Mouse (Mus musculus): ENCODE data around the gene Slc50a1. TPM values are rescaled to one million over a fixed set of nuclear protein-coding genes. Genes with fewer than 3 reads are reported as not detected.
A peak's percentile ranks its signal among the peaks of the same experiment; 100 is the strongest.

Gene Slc50a1
- polyA plus RNA-seq, 1 experiment from 2014 or later, result 60.2 TPM

DNA sequence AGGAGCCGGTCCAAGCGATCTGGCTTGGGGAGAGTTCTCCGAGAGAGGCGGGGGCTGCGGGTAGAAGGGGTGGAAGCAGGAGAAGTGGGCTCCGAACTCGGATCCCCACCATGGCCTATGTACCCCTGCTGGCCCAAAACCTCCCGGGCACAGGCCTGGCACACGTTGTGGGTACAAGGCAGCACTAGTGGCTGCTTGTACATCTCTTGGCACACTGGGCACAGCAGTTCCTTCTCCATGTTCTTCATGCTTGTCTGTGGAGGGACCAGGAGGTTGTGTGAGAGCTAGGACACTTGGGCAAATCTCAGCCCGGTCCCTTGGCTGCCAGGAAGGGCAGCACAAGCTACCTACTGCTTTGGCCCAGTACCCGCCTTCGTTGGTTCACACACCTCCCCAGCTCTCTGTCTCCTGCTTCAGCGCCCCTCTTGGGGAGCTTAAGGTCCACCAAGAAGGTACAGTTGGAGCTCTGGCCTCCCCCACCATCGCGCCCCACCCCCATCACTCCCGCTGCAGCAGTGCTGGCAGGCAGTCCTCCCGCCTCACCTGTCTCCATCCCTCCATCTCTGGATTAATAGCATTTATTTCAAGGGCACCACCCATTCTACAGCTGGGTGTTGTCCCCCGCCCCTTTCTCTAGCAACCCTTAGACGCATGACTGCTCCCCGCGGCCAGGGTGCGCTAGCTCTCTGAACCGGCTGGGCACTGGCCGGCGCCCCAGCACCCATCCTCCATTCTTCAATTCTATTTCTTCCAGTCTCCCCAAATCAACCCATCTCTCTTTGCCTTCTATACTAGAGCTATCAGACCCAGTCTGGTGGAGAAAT is 26.0 kb downstream of the Slc50a1 start:
- peak overlapping the region; percentile 88 for H3K4me2 ChIP-seq
- H3K27me3 ChIP-seq (ENCODE audit: insufficient read depth, low read length), result peaks cover 15% of the 10 kb centered on the region; the same call in 1 of the 2 replicates
- peak; percentile 25; the same call in 1 of the 2 replicates for TF ChIP-seq CTCF (IDR thresholded peaks at IDR 0.05; ENCODE audit: low read depth)
- ATAC-seq (ENCODE audit: insufficient read depth) (peak; percentile 25; the same call in 1 of the 2 replicates), DNase-seq (peak; percentile 36)
- peak overlapping the region; percentile 1; the same call in 1 of the 2 replicates for H3K9ac ChIP-seq
- peak overlapping the region; percentile 42; the same call in 1 of the 2 replicates for H3K27ac ChIP-seq (ENCODE audit: low read depth)
- H3K4me3 ChIP-seq (ENCODE audit: low read depth, low read length), result peak overlapping the region; percentile 78
- no peaks in the 10 kb centered on the region for H3K9me3 ChIP-seq (ENCODE audit: low read depth, low read length)
- 13% methylated on average over 25 of the region's 25 CpGs for WGBS
- peaks cover 12% of the 10 kb centered on the region for H3K36me3 ChIP-seq (ENCODE audit: insufficient read depth)
- peaks cover 6% of the 10 kb centered on the region for H3K4me1 ChIP-seq (ENCODE audit: insufficient read depth)

DNA sequence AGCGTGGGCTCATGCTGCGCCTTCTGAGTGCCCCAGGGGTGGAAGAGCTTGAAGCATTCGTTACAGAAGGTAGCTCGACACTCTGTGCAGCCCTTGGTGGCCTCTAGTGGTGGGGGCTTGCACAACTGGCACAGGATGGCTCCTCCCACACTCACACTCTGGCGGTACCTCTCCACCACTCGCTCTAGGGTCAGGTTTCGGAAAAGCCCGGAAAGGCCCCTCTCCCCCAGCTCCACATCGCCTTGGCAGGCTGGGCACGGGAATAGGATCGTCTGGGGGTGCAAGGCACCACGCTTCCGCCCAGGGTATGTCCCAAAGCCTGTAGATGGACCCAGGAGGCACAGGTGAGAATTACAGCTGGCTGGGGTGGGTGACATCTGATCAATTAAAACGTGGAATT is 26.8 kb downstream of the Slc50a1 start:
- peak; percentile 75 for DNase-seq
- no peaks in the 10 kb centered on the region for H3K9me3 ChIP-seq (ENCODE audit: low read depth, low read length)
- TF ChIP-seq CTCF (IDR thresholded peaks at IDR 0.05; ENCODE audit: low read depth), result peak; percentile 68
- H3K27ac ChIP-seq (ENCODE audit: low read depth), result no peak overlapping the region
- H3K27me3 ChIP-seq (ENCODE audit: insufficient read depth, low read length), result peaks cover 15% of the 10 kb centered on the region; the same call in 1 of the 2 replicates
- H3K9ac ChIP-seq, result no peak overlapping the region
- peak overlapping the region; percentile 88 for H3K4me2 ChIP-seq
- H3K4me1 ChIP-seq (ENCODE audit: insufficient read depth), result peaks cover 6% of the 10 kb centered on the region
- 9% methylated on average over 14 of the region's 14 CpGs for WGBS
- peak; percentile 33 for ATAC-seq (ENCODE audit: insufficient read depth)
- peaks cover 8% of the 10 kb centered on the region for H3K36me3 ChIP-seq (ENCODE audit: insufficient read depth)
- peak overlapping the region; percentile 78 for H3K4me3 ChIP-seq (ENCODE audit: low read depth, low read length)

DNA sequence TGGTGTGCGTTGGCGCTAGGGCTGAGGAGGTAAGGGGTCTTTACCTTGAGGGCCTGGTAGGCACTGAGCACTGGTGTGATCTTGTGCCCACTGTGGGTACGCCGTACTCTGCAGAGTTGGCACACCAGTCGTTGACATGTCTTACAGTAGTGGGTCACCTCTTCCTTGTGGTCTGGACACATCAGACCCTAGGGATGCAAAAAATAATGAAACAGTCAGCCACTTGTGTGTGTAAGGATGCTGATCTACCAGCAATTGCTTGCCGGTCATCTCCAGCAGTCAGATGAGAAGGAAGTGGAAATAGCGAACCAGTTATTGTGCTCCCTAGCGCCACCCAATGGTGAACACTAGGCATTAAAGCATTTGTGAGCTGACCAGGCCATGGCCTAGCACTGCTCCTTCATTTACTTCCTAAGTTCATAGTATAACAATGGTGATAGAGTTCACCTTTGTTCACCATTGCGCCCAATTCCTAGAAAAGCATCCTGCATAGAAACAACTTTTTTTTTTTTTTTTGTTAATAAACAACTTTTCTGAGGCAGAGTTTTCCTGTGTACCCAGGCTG is 28.0 kb downstream of the Slc50a1 start:
- 75% methylated on average over 9 of the region's 9 CpGs for WGBS
- no peak for ATAC-seq (ENCODE audit: insufficient read depth)
- peak; percentile 73 for TF ChIP-seq CTCF (IDR thresholded peaks at IDR 0.05; ENCODE audit: low read depth)
- peaks cover 3% of the 10 kb centered on the region for H3K4me1 ChIP-seq (ENCODE audit: insufficient read depth)
- H3K4me2 ChIP-seq, result no peak overlapping the region
- no peaks in the 10 kb centered on the region for H3K9me3 ChIP-seq (ENCODE audit: low read depth, low read length)
- no peaks in the 10 kb centered on the region for H3K36me3 ChIP-seq (ENCODE audit: insufficient read depth)
- no peak overlapping the region for H3K4me3 ChIP-seq (ENCODE audit: low read depth, low read length)
- no peak overlapping the region for H3K27ac ChIP-seq (ENCODE audit: low read depth)
- H3K27me3 ChIP-seq (ENCODE audit: insufficient read depth, low read length), result peaks cover 15% of the 10 kb centered on the region; the same call in 1 of the 2 replicates
- DNase-seq, result peak; percentile 70
- no peak overlapping the region for H3K9ac ChIP-seq

DNA sequence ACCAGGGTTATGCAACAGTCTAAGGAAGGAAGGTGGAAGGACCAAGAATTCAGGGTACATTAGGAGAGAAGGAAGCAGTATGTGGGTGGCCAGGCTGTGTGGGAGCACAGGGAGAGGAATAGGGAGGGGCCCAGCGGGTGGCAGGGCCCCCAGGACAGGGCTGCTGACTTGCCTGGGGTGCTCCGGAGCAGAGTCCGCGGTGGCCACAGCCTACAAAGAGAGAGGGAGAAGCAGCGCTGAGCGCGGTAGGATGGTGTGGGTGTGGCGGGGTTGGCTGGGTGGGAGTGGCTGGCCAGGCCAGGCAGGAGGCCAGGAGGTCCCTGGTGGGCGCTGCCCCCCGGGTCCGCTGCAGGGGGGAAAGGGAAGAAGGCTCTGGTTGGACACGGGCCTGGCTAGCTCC is 31.9 kb downstream of the Slc50a1 start:
- ATAC-seq (ENCODE audit: insufficient read depth), result no peak
- Histone ChIP-seq H3K27me3 (ENCODE audit: insufficient read depth, low read length) (0 out of 2 replicates have a peak, but pooled peaks cover under 1% of the 10 kb centered on the region), H3K27ac (ENCODE audit: low read depth) (no peak overlapping the region), H3K4me1 (ENCODE audit: insufficient read depth) (peaks cover 4% of the 10 kb centered on the region), H3K4me3 (ENCODE audit: low read depth, low read length) (no peak overlapping the region), H3K4me2 (no peak overlapping the region), H3K9me3 (ENCODE audit: low read depth, low read length) (no peaks in the 10 kb centered on the region), H3K36me3 (ENCODE audit: insufficient read depth) (0 out of 2 replicates have a peak, but pooled peaks cover 3% of the 10 kb centered on the region), H3K9ac (no peak overlapping the region)
- no peak for TF ChIP-seq CTCF (IDR thresholded peaks at IDR 0.05; ENCODE audit: low read depth)
- 57% methylated on average over 11 of the region's 12 CpGs for WGBS
- DNase-seq, result no peak

DNA sequence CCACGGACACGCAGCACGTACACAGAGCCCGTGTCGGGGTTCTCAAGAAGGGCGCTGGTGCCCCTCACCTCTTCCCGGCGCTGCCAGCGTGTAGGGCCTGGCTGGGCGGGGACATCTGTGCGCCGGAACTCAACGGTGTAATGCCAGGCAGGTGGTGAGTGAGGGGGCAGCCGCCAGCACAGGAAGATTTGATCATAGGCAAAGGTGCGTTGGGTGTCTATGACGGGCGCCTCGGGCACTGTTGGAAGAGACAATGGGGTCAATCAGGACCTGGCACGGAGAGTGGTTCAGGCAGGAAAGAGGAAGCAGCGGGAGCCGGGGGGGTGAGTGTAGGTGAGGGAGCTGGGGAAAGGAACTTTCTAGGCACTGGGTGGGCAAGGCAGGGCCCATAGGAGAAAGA is 32.7 kb downstream of the Slc50a1 start:
- WGBS, result 92% methylated on average over 21 of the region's 21 CpGs
- 0 out of 2 replicates have a peak, but pooled peaks cover 3% of the 10 kb centered on the region for H3K36me3 ChIP-seq (ENCODE audit: insufficient read depth)
- no peak for TF ChIP-seq CTCF (IDR thresholded peaks at IDR 0.05; ENCODE audit: low read depth)

DNA sequence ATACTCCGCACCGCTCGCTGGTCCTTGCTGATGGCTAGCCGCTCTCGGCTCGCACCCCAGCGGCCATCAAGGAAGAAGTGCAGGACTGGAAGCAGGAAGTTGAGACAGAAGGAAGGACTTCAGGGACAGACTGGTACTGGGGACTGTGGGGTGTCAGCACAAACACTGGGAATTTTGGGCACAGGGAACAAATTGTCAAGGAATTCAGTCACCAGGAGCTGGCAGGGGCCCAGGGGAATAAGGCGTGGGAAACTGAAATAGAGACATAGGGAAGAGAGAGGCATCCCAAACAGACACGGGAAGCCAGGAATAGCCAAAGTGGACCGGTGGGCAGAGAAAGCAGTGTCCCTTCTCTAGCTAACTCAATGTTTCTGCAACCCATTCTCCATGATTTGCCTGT is 33.9 kb downstream of the Slc50a1 start:
- H3K27me3 ChIP-seq (ENCODE audit: insufficient read depth, low read length), result no peaks in the 10 kb centered on the region
- ATAC-seq (ENCODE audit: insufficient read depth) (no peak), DNase-seq (no peak)
- H3K36me3 ChIP-seq (ENCODE audit: insufficient read depth), result 0 out of 2 replicates have a peak, but pooled peaks cover 3% of the 10 kb centered on the region
- no peak overlapping the region for H3K4me2 ChIP-seq
- no peak overlapping the region for H3K27ac ChIP-seq (ENCODE audit: low read depth)
- TF ChIP-seq CTCF (IDR thresholded peaks at IDR 0.05; ENCODE audit: low read depth), result no peak
- peaks cover 15% of the 10 kb centered on the region for H3K4me1 ChIP-seq (ENCODE audit: insufficient read depth)
- no peaks in the 10 kb centered on the region for H3K9me3 ChIP-seq (ENCODE audit: low read depth, low read length)
- no peak overlapping the region for H3K4me3 ChIP-seq (ENCODE audit: low read depth, low read length)
- 88% methylated on average over 10 of the region's 10 CpGs for WGBS
- no peak overlapping the region for H3K9ac ChIP-seq

More for the DNA sequence above, 32.7 kb downstream of the Slc50a1 start:
- DNase-seq (no peak), ATAC-seq (ENCODE audit: insufficient read depth) (no peak)
- Histone ChIP-seq H3K4me3 (ENCODE audit: low read depth, low read length) (no peak overlapping the region), H3K9me3 (ENCODE audit: low read depth, low read length) (no peaks in the 10 kb centered on the region), H3K9ac (no peak overlapping the region), H3K27me3 (ENCODE audit: insufficient read depth, low read length) (no peaks in the 10 kb centered on the region), H3K4me1 (ENCODE audit: insufficient read depth) (peaks cover 11% of the 10 kb centered on the region), H3K4me2 (no peak overlapping the region), H3K27ac (ENCODE audit: low read depth) (no peak overlapping the region)
